Mouse (Mus musculus) inflammation-experienced regulatory T-cells, adult 16 weeks (primary cell): ENCODE results near the gene Shisa8. TPM values are rescaled to one million over a fixed set of nuclear protein-coding genes. Genes with fewer than 3 reads are reported as not detected.

ENCODE experiments used
- polyA plus RNA-seq: library from polyadenylated mRNA; unstranded; fragments of 100-300 nt; shearing (Covaris generic); gene quantifications from one replicate; pipeline ENCODE4 v1.2.1, GENCODE M21; 2017

Gene Shisa8
- polyA plus RNA-seq = not detected

GRCm38 (mm10) chr15:82212752-82213063 is at the start of gene Shisa8:
Shisa8 (minus strand) TSS chr15:82212815.

GRCm38 (mm10) chr15:82252097-82252496 is 39.5 kb upstream of the Shisa8 start, which contains the start of gene 1500009C09Rik:
1500009C09Rik (plus strand) TSS chr15:82252397.

GRCm38 (mm10) chr15:82244115-82244804 is 31.6 kb upstream of the Shisa8 start, which contains the start of gene Cenpm:
Cenpm (minus strand) TSS chr15:82244748.

GRCm38 (mm10) chr15:82223657-82224601 is 11.3 kb upstream of the Shisa8 start, which contains the start of gene Tnfrsf13c:
Tnfrsf13c (minus strand) TSS chr15:82224369.

Other genes starting within 250 kb of the Shisa8 start
- gene 1700029P11Rik, start 232.3 kb downstream of the Shisa8 start, polyA plus RNA-seq = not detected
- 80.5 TPM for gene Xrcc6, start 225.0 kb downstream of the Shisa8 start, polyA plus RNA-seq
- gene Desi1, start 179.0 kb downstream of the Shisa8 start, polyA plus RNA-seq = 31.6 TPM
- gene Snu13, start 165.2 kb downstream of the Shisa8 start, polyA plus RNA-seq = 179 TPM
- gene 4930407I10Rik, start 153.7 kb downstream of the Shisa8 start, polyA plus RNA-seq = 0.06 TPM
- not detected for gene Mei1, start 142.8 kb downstream of the Shisa8 start, polyA plus RNA-seq
- gene Ccdc134, start 84.9 kb downstream of the Shisa8 start, polyA plus RNA-seq = 33.5 TPM
- 167 TPM for gene Srebf2, start 65.6 kb downstream of the Shisa8 start, polyA plus RNA-seq
- gene Tnfrsf13c, start 11.6 kb upstream of the Shisa8 start, polyA plus RNA-seq = 3.2 TPM
- 7.6 TPM for gene Cenpm, start 31.9 kb upstream of the Shisa8 start, polyA plus RNA-seq
- gene 1500009C09Rik, start 39.6 kb upstream of the Shisa8 start, polyA plus RNA-seq = not detected
- gene Sept3, start 62.1 kb upstream of the Shisa8 start, polyA plus RNA-seq = not detected
- gene Wbp2nl, start 86.1 kb upstream of the Shisa8 start, polyA plus RNA-seq = not detected
- 82.3 TPM for gene Naga, start 126.1 kb upstream of the Shisa8 start, polyA plus RNA-seq
- 4.5 TPM for gene Pheta2, start 126.1 kb upstream of the Shisa8 start, polyA plus RNA-seq
- gene Smdt1, start 126.1 kb upstream of the Shisa8 start, polyA plus RNA-seq = 197 TPM
- gene Ndufa6, start 141.5 kb upstream of the Shisa8 start, polyA plus RNA-seq = 327 TPM
- gene Cyp2d22, start 167.4 kb upstream of the Shisa8 start, polyA plus RNA-seq = 9.4 TPM
- gene Cyp2d11, start 181.2 kb upstream of the Shisa8 start, polyA plus RNA-seq = not detected
- gene Cyp2d10, start 194.4 kb upstream of the Shisa8 start, polyA plus RNA-seq = not detected
- not detected for gene Cyp2d9, start 220.6 kb upstream of the Shisa8 start, polyA plus RNA-seq